Mouse (Mus musculus): ENCODE results near the gene Tpcn2. TPM values are rescaled to one million over a fixed set of nuclear protein-coding genes. Genes with fewer than 3 reads are reported as not detected.

The Tpcn2 gene
- polyA plus RNA-seq, 1 experiment from 2014 or later, result 3.2 TPM

DNA sequence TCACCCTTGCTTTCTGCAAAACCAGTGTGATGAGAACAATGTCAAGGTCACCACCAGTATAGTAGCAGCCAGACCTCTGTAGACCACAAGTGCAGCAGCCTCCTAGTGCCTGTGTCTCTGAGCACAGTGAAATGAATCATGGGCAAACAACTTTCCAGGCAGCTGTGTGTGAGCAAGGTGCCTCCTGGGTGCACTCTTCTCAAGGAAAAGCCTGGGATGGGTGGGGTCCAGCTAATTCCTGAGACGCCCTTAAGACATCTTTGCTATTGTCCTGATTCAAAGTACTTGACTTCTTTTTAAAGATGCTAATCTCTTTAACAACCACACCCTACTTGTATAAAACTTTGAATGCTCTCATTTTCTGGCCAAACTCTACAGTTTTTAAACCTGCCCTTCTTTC, 144.7 kb downstream of the Tpcn2 start:
- H3K9ac ChIP-seq (replicated peaks), result no peak overlapping the region
- ATAC-seq (ENCODE audit: low FRiP score), result no peak
- no peaks in the 10 kb centered on the region; the same call in 1 of the 2 replicates for H3K4me1 ChIP-seq
- H3K27ac ChIP-seq (replicated peaks), result no peak overlapping the region
- H3K4me3 ChIP-seq (replicated peaks), result no peak overlapping the region
- H3K4me2 ChIP-seq, result no peak overlapping the region
- H3K9me3 ChIP-seq (replicated peaks), result 0 out of 2 replicates have a peak, but pooled peaks cover 3% of the 10 kb centered on the region
- no peaks in the 10 kb centered on the region for H3K27me3 ChIP-seq (replicated peaks)
- no peaks in the 10 kb centered on the region for H3K36me3 ChIP-seq
- WGBS, result 84% methylated on average over 1 of the region's 1 CpGs

DNA sequence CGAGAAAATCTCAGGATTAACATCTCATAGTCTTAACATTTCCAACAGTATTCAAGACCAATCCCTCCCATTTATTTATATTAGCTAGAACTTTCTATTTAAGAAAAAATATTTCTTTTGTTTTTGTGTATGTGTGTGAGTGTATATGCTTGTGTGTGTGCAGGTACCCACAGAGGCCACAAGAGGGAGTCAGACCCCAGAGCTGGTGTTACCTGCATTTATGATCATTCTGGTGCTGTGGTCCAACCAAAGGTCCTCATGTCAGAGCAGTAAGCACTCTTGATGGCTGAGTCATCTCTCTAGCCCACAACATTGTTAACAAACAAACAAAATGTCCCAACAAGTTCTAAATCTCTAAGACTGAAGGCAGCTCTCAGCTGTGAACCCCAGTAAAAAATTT, 145.9 kb downstream of the Tpcn2 start:
- 100% methylated on average over 1 of the region's 1 CpGs for WGBS
- no peak overlapping the region for H3K4me2 ChIP-seq
- H3K4me3 ChIP-seq (replicated peaks), result no peak overlapping the region
- 0 out of 2 replicates have a peak, but pooled peaks cover 3% of the 10 kb centered on the region for H3K9me3 ChIP-seq (replicated peaks)
- H3K4me1 ChIP-seq, result no peaks in the 10 kb centered on the region
- H3K9ac ChIP-seq (replicated peaks), result no peak overlapping the region
- H3K36me3 ChIP-seq, result no peaks in the 10 kb centered on the region
- ATAC-seq (ENCODE audit: low FRiP score), result no peak
- no peaks in the 10 kb centered on the region for H3K27me3 ChIP-seq (replicated peaks)
- no peak overlapping the region for H3K27ac ChIP-seq (replicated peaks)

GRCm38 (mm10) chr7:145136831-145137230, 147.0 kb downstream of the Tpcn2 start:
- no peaks in the 10 kb centered on the region for H3K4me1 ChIP-seq
- H3K27me3 ChIP-seq (replicated peaks), result no peaks in the 10 kb centered on the region
- no peaks in the 10 kb centered on the region for H3K36me3 ChIP-seq
- H3K4me2 ChIP-seq, result no peak overlapping the region
- H3K4me3 ChIP-seq (replicated peaks), result no peak overlapping the region
- no peak for ATAC-seq (ENCODE audit: low FRiP score)
- H3K9me3 ChIP-seq (replicated peaks), result 0 out of 2 replicates have a peak, but pooled peaks cover 3% of the 10 kb centered on the region
- H3K27ac ChIP-seq (replicated peaks), result no peak overlapping the region
- WGBS, result 94% methylated on average over 4 of the region's 4 CpGs
- H3K9ac ChIP-seq (replicated peaks), result no peak overlapping the region

Other genes starting within 250 kb of the Tpcn2 start
- gene 1810010D01Rik, start 75.9 kb downstream of the Tpcn2 start, polyA plus RNA-seq (2015; fragmentation: Nextera tagmentation; extraction: Ambion mirVana), result 0.59 TPM in 1 of 2 replicates, not detected in the other
- gene Mrgprf, start 16.8 kb upstream of the Tpcn2 start, polyA plus RNA-seq (2015; fragmentation: Nextera tagmentation; extraction: Ambion mirVana), result 1.7 and 2.2 TPM in 2 replicates
- 0.44 and 0.61 TPM in 2 replicates for gene Mrgprd, start 30.8 kb upstream of the Tpcn2 start, polyA plus RNA-seq (2015; fragmentation: Nextera tagmentation; extraction: Ambion mirVana)